Comparison of ENCODE assay signal across 18 mouse cellular contexts in the genomic region with DNA sequence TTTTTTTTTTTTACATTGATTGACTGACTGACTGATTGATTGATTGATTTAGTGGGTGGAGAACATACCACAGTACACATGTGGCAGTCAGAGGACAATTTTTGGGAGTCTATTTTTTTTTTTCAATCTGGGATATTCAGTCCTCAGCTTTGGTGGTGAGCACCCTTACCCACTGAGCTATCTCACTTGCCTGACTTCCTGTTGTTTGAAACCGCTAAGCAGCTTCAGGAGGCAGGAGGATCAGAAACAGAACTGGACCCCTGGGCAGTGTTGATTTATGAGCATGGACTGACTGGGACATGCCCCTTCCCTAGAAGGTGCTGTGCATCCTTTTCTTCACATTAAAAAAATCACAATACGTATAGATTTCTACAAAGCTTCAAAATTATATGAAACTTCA.
"Had no signal": no experiment of that assay in that cellular context is flagged by ENCODE, and none has a peak within 500 bp of the region (broad histone marks: within the 10 kb centered on the region; RNA-seq: fewer than 3 reads in every experiment).

No protein-coding gene starts in this region.

- H3K4me2 ChIP-seq: liver, embryonic 15.5 days; lung, embryonic 15.5 days; midbrain, embryonic 13.5 days; neural tube, embryonic 12.5 days; stomach, embryonic 15.5 days had no signal

- DNase-seq: liver, postnatal 0 days; lung, adult 2 months; lung, postnatal 14 days; lung, postnatal 36 days; right cerebral cortex, postnatal 14 days; thymus, postnatal 14 days; thymus, postnatal 36 days had no signal

- H3K4me1 ChIP-seq: liver, embryonic 15.5 days; lung, embryonic 15.5 days; stomach, embryonic 15.5 days had no signal

- H3K36me3 ChIP-seq: liver, embryonic 15.5 days; lung, embryonic 15.5 days; midbrain, embryonic 10.5 days; midbrain, embryonic 13.5 days; neural tube, embryonic 12.5 days; stomach, embryonic 15.5 days had no signal

- H3K27ac ChIP-seq: liver, embryonic 15.5 days; lung, embryonic 15.5 days; macrophage; midbrain, embryonic 10.5 days; midbrain, embryonic 13.5 days; neural tube, embryonic 12.5 days; stomach, embryonic 15.5 days; stomach, postnatal 0 days had no signal

- H3K9me3 ChIP-seq: liver, embryonic 15.5 days; lung, embryonic 15.5 days; midbrain, embryonic 10.5 days; neural tube, embryonic 12.5 days; stomach, embryonic 15.5 days had no signal

- ATAC-seq: liver, postnatal 0 days; lung, postnatal 0 days; midbrain, embryonic 13.5 days; midbrain, embryonic 16.5 days had no signal

- H3K27me3 ChIP-seq: liver, embryonic 15.5 days; lung, embryonic 15.5 days; midbrain, embryonic 13.5 days; neural tube, embryonic 12.5 days; stomach, embryonic 15.5 days had no signal

- H3K4me3 ChIP-seq: liver, embryonic 15.5 days; lung, embryonic 15.5 days; midbrain, embryonic 10.5 days; midbrain, embryonic 13.5 days; myocyte; neural tube, embryonic 12.5 days; stomach, embryonic 15.5 days had no signal

- H3K9ac ChIP-seq: liver, embryonic 15.5 days; liver, postnatal 0 days; lung, embryonic 15.5 days; midbrain, embryonic 13.5 days; neural tube, embryonic 12.5 days; stomach, embryonic 15.5 days had no signal
